Mouse (Mus musculus): ENCODE measurements around the gene Kcnk1.
A peak's percentile ranks its signal among the peaks of the same experiment; 100 is the strongest.

The Kcnk1 gene

DNA sequence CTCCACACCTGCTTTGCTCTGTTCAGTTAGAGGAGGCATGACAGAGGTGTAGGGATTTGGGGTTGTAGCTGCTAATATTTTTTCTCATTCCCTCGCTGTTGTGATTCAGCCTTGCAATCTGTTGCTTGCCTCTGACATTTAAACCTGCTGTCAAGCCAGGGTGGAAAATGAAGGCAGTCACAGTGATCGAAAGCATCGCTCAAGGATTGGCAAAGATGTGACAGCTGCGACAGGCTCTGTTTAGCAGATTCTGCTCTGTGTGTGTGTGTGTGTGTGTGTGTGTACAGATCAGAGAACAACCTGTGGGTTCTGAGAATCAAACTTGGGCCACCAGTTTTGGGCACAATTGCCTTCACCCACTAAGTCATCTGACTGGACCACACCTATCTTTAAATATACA lies 50.8 kb downstream of the Kcnk1 start:
- DNase-seq (ENCODE audit: low spot score) = no peak

DNA sequence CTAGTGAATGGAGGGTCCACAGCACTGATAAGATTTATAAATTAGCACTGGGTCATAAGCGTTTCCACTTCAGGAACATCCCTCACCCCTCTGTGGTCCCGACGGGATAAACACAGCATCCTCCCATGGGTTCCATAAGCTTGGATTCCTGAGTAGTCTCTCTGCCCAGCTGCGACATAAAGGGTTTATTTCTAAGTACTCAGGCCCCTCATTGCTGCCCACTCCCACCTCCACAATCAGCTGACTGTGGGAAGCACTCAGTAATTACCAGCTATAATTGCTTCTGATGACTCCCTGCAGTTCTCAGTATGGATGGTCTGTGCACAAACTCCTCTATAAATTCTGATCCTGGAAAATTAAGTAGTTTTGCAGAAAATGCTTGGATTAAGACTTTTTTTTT lies 58.9 kb downstream of the Kcnk1 start:
- DNase-seq (ENCODE audit: low spot score) = no peak

DNA sequence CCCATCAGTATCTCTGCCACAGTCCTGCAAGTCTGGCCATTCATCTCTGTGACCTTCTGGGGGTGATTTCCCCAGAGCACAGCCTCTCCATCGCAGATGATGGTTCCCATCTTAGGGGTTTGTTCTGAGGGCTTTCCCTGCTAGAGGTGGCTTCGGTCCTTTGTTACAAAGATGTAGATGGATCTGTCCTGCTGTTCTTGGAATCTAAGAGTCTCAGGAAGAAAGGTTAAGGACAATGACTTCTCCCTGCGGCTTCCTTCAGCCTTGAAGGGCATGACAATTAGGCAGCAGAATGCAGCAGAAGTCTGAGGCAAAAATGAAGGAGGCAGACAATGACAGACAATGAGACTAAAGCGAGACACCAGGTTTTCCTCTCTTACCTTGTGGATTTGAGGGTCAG lies 63.9 kb downstream of the Kcnk1 start:
- DNase-seq (ENCODE audit: low spot score) = no peak

DNA sequence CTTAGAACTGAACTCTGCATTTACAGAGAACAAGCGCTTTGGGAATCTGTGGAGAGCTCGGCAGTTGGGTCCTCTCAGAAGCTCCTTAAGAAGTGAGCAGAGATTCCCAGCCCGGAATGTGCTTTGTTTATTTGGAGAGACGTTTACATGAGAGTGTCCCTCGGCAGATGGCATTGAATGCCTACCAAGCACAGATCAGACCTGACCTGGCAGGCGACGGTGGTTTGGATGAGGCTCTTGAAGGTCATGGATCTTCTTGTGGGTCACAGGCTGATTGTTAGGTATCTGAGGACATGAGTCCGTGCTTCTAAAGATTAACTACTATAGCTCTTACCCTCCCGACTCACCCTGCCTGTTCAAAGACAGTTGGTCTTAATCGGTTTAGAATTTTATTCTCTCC lies 67.9 kb downstream of the Kcnk1 start:
- DNase-seq (ENCODE audit: low spot score) = no peak

DNA sequence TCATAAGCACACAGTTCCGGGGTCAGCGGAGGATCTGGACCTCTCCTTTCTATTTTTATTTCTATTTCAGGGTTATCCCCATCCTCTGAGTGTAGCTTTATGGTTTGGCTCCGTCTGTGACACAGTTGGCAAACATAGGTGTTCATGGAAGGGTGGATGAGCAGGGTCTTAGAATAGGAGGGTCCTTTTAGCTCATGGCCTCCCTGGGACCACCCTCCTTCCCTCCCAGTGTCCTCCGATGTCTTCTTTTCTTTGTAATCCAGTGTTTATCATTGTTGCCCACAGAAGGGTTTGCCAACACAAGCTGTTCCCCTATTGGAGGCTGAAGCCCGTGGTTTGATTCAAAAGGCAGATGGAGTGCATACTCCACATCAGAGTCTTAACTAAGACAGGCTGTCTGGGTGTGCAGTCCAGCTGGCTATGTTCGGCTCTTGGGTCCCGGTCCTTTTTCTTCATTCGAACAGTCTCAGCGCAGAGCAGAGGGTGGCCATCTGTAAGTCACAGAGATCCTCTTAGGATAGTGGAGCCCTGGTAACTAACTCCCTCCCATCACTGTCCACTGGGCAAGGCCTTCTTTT lies 69.0 kb downstream of the Kcnk1 start:
- DNase-seq (ENCODE audit: low spot score) = no peak

DNA sequence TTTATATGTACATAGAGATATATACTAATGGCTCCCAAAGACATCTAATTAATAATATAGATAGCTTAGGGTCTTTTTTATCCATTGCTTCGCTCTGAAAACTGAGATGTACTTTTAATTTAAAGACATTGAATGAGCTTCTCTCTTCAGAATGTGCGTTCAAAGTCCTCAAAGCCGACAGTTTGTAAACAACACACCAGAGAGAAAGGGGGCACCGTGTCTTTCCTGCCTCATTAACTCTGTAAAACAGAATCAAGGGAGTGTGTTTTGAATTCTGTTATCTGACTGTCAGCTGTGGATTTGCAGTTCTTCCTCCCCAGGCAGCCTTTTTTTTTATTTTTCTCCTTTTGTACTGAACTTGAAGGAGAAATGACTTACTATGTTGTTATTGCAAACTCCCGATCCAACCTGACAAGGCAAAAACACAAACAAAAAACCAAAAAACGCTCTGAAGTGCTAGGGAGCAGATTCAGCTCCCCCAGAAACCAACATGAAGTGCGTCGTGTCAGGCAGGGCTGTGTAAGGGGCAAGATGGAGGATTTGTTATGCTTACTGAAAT lies 69.7 kb downstream of the Kcnk1 start:
- DNase-seq (ENCODE audit: low spot score) = no peak

DNA sequence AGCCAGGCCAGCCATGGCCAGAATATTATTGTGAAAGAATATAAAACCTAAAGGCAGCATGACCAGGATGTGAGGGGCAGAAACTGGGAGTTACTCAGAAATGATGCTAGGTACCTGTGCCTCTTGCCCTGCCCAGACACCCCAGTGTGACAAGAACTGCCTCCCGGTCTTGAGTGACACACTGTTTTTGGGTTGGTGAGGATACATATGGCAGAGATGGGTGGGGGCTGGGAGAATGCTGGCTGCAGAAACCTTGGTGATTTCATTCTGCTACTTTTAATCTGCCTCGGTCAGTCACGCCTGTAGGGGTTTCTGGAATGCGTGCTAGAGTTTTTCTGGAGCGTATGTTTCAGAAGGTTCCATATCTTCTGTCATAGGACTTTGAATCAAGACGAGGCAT lies 72.3 kb downstream of the Kcnk1 start:
- DNase-seq (ENCODE audit: low spot score) = no peak

DNA sequence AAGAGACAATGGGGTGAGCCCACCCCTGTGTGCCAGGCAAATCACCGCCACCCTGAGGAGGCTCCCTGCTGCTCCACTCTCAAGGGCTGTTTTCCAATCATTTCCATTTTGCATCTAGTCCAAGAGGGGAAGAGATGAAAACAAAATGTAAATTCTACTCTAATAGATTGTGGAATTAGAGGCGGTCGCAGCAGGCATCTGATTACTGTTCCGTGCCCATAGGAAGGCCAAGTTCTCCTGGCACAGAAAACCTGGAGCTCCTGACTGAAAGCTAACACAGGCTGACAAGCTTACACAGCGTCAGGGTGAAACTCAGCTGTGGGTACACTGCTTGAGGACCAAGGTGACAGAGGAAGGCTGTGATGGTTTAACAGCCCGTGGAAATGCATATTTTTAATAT lies 73.2 kb downstream of the Kcnk1 start:
- no peak for DNase-seq (ENCODE audit: low spot score)

DNA sequence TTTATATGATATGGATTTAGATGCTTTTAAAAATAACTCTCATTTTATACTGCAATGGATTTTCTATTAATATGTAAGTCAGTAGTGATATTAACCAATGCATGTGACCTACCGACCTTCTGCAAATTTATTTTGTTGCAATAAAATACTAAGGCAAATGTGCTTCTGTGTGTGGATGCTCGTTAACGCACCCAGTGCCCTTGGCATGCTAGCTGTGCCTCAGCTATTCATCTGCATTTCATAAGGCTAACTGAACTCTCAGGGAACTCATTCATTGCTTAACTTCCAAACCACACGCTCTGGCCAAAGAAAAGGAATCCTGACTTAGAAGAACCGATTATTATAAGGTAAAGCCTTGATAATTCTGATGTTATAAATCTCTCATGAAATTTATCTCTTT lies 77.7 kb downstream of the Kcnk1 start:
- DNase-seq (ENCODE audit: low spot score) = no peak

DNA sequence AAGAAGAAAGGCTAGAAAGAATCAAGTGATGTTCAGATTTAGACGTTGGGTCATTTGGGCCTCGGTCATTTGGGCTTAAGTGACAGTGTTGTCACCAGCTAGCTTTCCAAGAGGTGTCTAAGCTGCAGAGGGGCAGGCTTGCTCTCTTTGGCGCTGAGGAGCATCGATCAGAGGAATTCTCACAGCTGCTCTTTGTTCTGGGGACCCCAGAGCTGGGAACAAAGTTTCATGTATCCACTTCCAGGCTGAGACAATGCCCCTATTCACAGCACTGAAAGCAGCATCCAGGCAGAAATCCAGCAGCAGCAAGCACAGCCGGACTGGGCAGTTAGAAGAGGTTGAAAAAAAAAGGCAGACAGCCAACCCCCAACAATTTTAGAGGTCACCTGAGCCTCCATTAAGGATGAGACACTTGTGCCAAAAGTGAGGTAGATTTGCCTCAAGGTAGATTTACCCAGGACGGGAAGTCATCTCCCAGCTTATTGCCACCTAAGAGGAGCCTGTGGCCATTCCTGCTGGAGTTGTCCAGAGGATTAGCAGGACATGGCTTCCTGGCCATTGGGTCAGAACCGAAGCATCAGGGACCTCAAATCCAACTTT lies 78.3 kb downstream of the Kcnk1 start:
- DNase-seq (ENCODE audit: low spot score) = no peak

DNA sequence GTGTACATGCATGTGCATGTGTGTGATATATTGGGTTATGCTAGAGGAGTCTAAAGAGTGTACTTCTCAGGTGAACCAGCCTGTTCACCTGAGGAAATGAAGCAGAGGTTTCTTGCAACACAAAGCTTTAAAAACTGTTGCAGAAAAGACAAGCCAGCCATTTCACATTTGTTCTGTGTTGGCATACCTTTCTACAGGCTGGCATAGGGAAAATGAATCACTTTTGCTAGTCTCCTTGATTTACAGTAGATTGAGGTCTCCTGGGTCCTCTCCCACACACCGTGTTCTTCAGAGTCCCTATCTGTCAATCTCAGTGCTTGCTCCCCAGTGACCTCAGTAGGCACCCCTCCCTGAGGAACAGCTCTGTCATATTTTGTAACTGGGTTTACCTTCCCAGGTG lies 79.1 kb downstream of the Kcnk1 start:
- no peak for DNase-seq (ENCODE audit: low spot score)

DNA sequence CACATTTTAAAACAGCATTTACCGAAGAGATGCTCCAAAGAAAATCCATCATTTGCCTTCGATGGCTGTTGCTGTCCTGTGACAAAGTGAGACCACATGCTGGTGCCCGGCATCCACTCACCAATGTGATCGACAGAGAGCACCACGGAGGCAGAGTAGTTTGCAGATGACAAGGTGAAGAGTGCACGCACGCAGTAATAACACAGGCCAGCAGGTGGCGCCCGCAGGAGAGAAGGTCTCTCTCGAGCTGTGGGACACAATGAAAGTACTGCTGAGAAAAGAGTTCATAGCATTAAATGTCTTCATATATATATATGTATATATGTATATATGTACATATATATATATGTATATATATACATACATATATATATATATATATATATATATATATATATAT lies 80.4 kb downstream of the Kcnk1 start:
- DNase-seq (ENCODE audit: low spot score) = peak; percentile 12
